Mouse (Mus musculus): Measurements from ENCODE around the gene Hecw2.
A peak's percentile ranks its signal among the peaks of the same experiment; 100 is the strongest.

Gene Hecw2

GRCm38 (mm10) chr1:53784291-53784720 lies 410.7 kb downstream of the Hecw2 start:
- DNase-seq (ENCODE audit: low read depth, low spot score): peak; percentile 66

GRCm38 (mm10) chr1:53782956-53783355 lies 412.0 kb downstream of the Hecw2 start:
- DNase-seq (ENCODE audit: low read depth, low spot score): no peak

GRCm38 (mm10) chr1:53782079-53782478 lies 412.9 kb downstream of the Hecw2 start:
- no peak for DNase-seq (ENCODE audit: low read depth, low spot score)

GRCm38 (mm10) chr1:53781311-53781710 lies 413.7 kb downstream of the Hecw2 start:
- no peak for DNase-seq (ENCODE audit: low read depth, low spot score)

GRCm38 (mm10) chr1:53776176-53776905 lies 418.6 kb downstream of the Hecw2 start:
- DNase-seq (ENCODE audit: low read depth, low spot score): no peak

- no peak for DNase-seq (ENCODE audit: low read depth, low spot score)
These were observed 419.4 kb downstream of the Hecw2 start for GRCm38 (mm10) chr1:53775545-53775944.

- DNase-seq (ENCODE audit: low read depth, low spot score): no peak
These were observed 419.9 kb downstream of the Hecw2 start for GRCm38 (mm10) chr1:53775036-53775435.

GRCm38 (mm10) chr1:53774571-53774970 lies 420.4 kb downstream of the Hecw2 start:
- no peak for DNase-seq (ENCODE audit: low read depth, low spot score)

GRCm38 (mm10) chr1:53773994-53774393 lies 421.0 kb downstream of the Hecw2 start:
- DNase-seq (ENCODE audit: low read depth, low spot score): no peak

GRCm38 (mm10) chr1:53772967-53773366 lies 422.0 kb downstream of the Hecw2 start:
- no peak for DNase-seq (ENCODE audit: low read depth, low spot score)

GRCm38 (mm10) chr1:53771476-53771875 lies 423.5 kb downstream of the Hecw2 start:
- no peak for DNase-seq (ENCODE audit: low read depth, low spot score)

- DNase-seq (ENCODE audit: low read depth, low spot score): no peak
These were observed 428.9 kb downstream of the Hecw2 start for GRCm38 (mm10) chr1:53766112-53766511.

GRCm38 (mm10) chr1:53757316-53757715 lies 437.7 kb downstream of the Hecw2 start:
- DNase-seq (ENCODE audit: low read depth, low spot score): no peak

Measured in c-Kit-negative CD71-positive TER-119-positive erythroid progenitor cells, embryonic 14.5 days (primary cell).